Mouse (Mus musculus) spleen, postnatal 14 days (tissue): ENCODE results near the gene Tbk1.

Experiments used
- DNase-seq, 2 experiments: peaks; one replicate each; pipeline ENCODE4 v3.0.0; 2021 to 2022; ENCODE audit warnings: low spot score in 2 of 2

Gene Tbk1

GRCm38 (mm10) chr10:121497968-121498367 lies 88.6 kb downstream of the Tbk1 start:
- no peak for DNase-seq

DNA sequence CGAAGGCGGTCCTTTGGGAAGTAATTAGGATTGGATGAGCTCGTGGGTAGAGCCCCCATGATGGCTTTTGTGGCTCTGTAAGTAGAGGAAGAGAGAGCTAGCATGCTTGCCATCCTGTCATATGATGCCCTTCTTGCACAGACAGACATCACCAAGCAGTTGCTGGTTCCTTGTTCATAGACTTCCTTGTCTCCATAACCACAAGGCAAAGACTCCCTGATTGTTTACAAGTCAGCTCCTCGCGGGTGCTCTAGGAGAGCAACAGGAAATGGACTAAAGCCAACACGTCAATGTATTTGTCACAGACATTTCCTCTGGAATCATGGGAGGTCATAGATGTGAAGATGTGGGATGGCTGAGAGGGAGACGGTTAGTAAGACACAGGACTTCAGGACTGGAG lies 90.0 kb downstream of the Tbk1 start:
- DNase-seq = no peak
